Mouse (Mus musculus) heart, embryonic 15.5 days (tissue): ENCODE measurements at regions not wholly inside any gene's neighbourhood (a gene's known extent, or its start where the extent isn't known, plus 50 kb on each side); places are given as distances from the start of the nearest gene placed in this dataset.
"Not testable (repeated sequence)": the region's sequence is repeated elsewhere in the genome, so short reads cannot be mapped to it uniquely, and the experiment has no call there.

ENCODE experiments used
- ATAC-seq: fragments of 200-750 bp; cut with Nextera tagmentation; replicated peaks from 2 replicates; pipeline ENCODE4 v1.8.0; 2017; ENCODE audit warnings: low read depth, moderate TSS enrichment; ENCODE audit not compliant: insufficient number of reproducible peaks, insufficient read depth, low FRiP score
- H3K27ac ChIP-seq: fragments of 300-500 bp; sonication (generic); 2 replicates; pipeline ENCODE4 v1.5.1; 2015; ENCODE audit warnings: mild to moderate bottlenecking, inconsistent platforms
- H3K27me3 ChIP-seq: fragments of 300-500 bp; sonication (generic); 2 replicates; pipeline ENCODE4 v1.6.1; 2015; ENCODE audit warnings: inconsistent platforms
- H3K36me3 ChIP-seq: fragments of 300-500 bp; sonication (generic); 2 replicates; pipeline ENCODE4 v1.6.1; 2015; ENCODE audit warnings: mild to moderate bottlenecking, inconsistent platforms
- H3K4me1 ChIP-seq: fragments of 300-500 bp; sonication (generic); replicated peaks from 2 replicates; pipeline ENCODE4 v1.6.1; 2015; ENCODE audit warnings: inconsistent platforms
- H3K4me2 ChIP-seq: fragments of 300-500 bp; sonication (generic); 2 replicates; pipeline ENCODE4 v1.6.1; 2015; ENCODE audit warnings: inconsistent platforms, mild to moderate bottlenecking, moderate library complexity
- H3K4me3 ChIP-seq: fragments of 300-500 bp; sonication (generic); 2 replicates; pipeline ENCODE4 v1.5.1; 2015; ENCODE audit warnings: mild to moderate bottlenecking, inconsistent platforms
- H3K9ac ChIP-seq: fragments of 300-500 bp; sonication (generic); 2 replicates; pipeline ENCODE4 v1.6.1; 2015; ENCODE audit warnings: mild to moderate bottlenecking, inconsistent platforms
- H3K9me3 ChIP-seq: fragments of 300-500 bp; sonication (generic); replicated peaks from 2 replicates; pipeline ENCODE4 v1.6.1; 2016; ENCODE audit warnings: inconsistent platforms
- WGBS: fragments of 180-500 bp; shearing (Covaris S2); methylation state at CpG from one replicate; pipeline ENCODE4 v1.1.7; 2015; ENCODE audit warnings: mixed read lengths; 5-methylcytosine and 5-hydroxymethylcytosine counted together

GRCm38 (mm10) chr17:17197229-17197628, 76.0 kb downstream of the Zfp97 start:
- not testable (repeated sequence) for H3K9me3 ChIP-seq, H3K4me1 ChIP-seq, H3K9ac ChIP-seq, H3K4me3 ChIP-seq, H3K27me3 ChIP-seq, H3K4me2 ChIP-seq, ATAC-seq, H3K27ac ChIP-seq
- 91% methylated on average over 1 of the region's 2 CpGs for WGBS
- peaks cover 11% of the 10 kb centered on the region for H3K36me3 ChIP-seq

DNA sequence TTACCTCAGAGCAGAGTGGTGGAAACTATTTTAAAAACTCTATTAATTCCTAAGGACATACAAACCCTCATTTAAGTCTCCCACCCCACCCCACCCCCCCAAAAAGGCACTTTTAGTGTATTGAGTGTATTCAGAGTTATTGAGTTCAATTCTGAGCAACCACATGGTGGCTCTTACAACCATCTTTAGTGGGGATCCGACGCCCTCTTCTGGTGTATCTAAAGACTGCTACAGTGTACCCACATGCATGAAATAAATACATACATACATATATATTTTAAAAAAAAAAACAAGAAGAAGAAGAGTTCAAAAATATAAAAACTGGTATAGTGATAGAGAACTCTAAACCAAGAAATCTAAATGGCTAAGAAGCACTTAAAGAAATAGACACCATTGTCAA, 107.9 kb downstream of the Zfp97 start:
- WGBS, result 21% methylated on average over 2 of the region's 2 CpGs
- Histone ChIP-seq H3K9me3 (no peaks in the 10 kb centered on the region), H3K27ac (no peak overlapping the region), H3K27me3 (no peaks in the 10 kb centered on the region), H3K4me3 (no peak overlapping the region), H3K9ac (no peak overlapping the region), H3K4me2 (no peak overlapping the region), H3K4me1 (no peaks in the 10 kb centered on the region), H3K36me3 (no peaks in the 10 kb centered on the region)
- no peak for ATAC-seq

DNA sequence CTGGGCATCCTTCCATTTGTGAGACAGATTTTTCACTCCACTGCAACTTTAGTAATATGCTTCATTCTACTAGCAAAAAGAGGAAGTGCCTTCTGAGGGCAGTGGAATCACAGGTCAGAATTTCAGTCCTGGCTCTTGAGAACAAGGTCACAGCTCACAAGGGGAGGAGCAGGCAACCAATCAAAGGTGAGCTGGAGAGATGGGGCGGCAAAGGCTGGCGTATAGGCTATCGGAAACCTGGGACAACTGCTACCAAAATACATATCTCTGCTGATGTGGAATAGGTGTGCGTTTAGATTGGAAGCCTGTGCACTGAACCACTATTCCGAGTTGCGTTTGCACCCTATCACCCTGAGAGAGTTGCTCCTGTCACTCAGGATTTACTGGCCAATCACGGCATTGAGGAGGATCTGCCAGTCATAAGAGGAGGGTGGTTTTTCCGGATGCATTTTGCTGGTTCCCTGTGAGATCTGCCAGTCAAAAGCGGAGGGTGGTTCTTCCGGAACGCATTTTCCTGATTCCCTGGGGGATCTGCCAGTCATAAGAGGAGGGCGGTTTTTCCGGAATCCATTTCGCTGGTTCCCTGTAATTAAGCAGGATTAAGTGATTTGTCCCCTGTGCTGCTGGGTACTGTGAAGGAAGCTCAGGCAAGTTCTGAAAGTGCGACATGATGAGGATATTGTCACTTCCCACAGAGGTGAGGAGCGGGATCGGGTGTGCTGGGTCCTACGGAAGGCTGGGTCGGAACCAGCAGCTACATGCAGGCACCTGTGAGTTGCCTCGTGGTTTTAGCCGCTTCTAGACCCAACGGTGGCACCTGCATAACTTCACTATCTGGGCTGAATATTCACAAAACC, 113.3 kb downstream of the Zfp97 start:
- not testable (repeated sequence) for H3K9me3 ChIP-seq, H3K36me3 ChIP-seq, H3K27me3 ChIP-seq, H3K4me1 ChIP-seq
- Histone ChIP-seq H3K27ac (peak overlapping the region; percentile 85), H3K9ac (peak overlapping the region; percentile 66), H3K4me3 (peak overlapping the region; percentile 59), H3K4me2 (peak overlapping the region; percentile 67)
- 0% methylated on average over 22 of the region's 22 CpGs for WGBS
- ATAC-seq, result peak; percentile 99

DNA sequence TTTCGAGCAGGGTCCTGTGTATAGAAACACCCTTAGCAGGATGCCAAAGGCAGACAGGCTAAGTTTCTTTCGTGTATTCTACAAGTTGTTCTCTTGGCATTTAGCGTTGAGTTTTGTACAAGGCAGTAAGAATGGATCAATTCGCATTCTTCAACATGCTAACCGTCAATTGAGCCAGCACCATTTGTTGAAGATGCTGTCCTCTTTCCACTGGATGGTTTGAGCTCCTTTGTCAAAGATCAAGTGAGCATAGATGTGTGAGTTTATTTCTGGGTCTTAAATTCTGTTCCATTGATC, 113.9 kb downstream of the Zfp97 start:
- Histone ChIP-seq H3K9ac (peak overlapping the region; percentile 66), H3K4me3 (peak overlapping the region; percentile 59), H3K27ac (peak overlapping the region; percentile 73), H3K4me2 (peak overlapping the region; percentile 67)
- not testable (repeated sequence) for H3K9me3 ChIP-seq, H3K4me1 ChIP-seq, ATAC-seq, H3K27me3 ChIP-seq, H3K36me3 ChIP-seq
- WGBS, result under 1% methylated on average over 5 of the region's 5 CpGs
